Mouse (Mus musculus): ENCODE results near the gene Sh2d1b2.

GRCm38 (mm10) chr1:170282415-170283129 lies 50.0 kb downstream of the Sh2d1b2 start:
- TF ChIP-seq POLR2A (IDR thresholded peaks at IDR 0.05; ENCODE audit: control insufficient read depth, low read depth, low read length) (no peak), CTCF (IDR thresholded peaks at IDR 0.05; ENCODE audit: control insufficient read depth, insufficient read depth, insufficient replicate concordance, low read depth, low read length) (no peak)
